Mouse (Mus musculus) olfactory bulb, adult 2 months (tissue): ENCODE data around the gene Pkp4.

Source experiments
- CTCF ChIP-seq: fragments of 200-500 bp; IDR thresholded peaks from 2 replicates; pipeline ENCODE4 v1.5.1; 2012; ENCODE audit warnings: low read depth, mild to moderate bottlenecking, low read length, moderate library complexity; ENCODE audit not compliant: insufficient read depth
- POLR2A ChIP-seq: fragments of 200-500 bp; IDR thresholded peaks from 2 replicates; pipeline ENCODE4 v1.6.1; 2012; ENCODE audit warnings: mild to moderate bottlenecking, low read depth, low read length, moderate library complexity; ENCODE audit not compliant: insufficient read depth

DNA sequence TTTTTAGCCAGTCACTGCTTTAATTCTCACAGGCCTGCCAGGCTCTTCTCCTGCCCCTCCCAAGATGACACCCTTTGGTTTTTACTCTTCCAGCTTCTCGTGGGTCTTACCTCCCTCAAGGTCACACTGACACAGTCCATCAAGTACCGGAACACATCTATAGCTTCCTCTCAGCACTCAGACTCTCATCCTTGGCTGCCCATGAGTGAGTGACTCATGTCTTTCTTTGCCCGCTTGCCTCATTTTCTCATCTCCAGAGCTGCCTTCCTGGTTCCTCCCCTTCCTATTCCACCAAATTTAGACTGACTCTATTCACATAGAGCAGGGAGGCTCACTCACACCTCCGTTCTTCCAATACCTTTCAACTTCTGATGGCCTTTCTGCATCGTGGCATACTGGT lies 42.3 kb downstream of the Pkp4 start:
- TF ChIP-seq CTCF (no peak), POLR2A (no peak)
